Mouse (Mus musculus) heart, adult 2 months (tissue): Measurements from ENCODE around the gene Vamp3. TPM values are rescaled to one million over a fixed set of nuclear protein-coding genes. Genes with fewer than 3 reads are reported as not detected.
A peak's percentile ranks its signal among the peaks of the same experiment; 100 is the strongest.

ENCODE experiments used
- DNase-seq, 2 experiments: peaks; one replicate each; pipeline ENCODE4 v3.0.0; 2021
- H3K27ac ChIP-seq: fragments of 200-600 bp; 2 replicates; pipeline ENCODE4 v1.8.1; 2022
- H3K27me3 ChIP-seq: fragments of 200-500 bp; 2 replicates; pipeline ENCODE4 v1.6.1; 2012; ENCODE audit warnings: mild to moderate bottlenecking, low read length, inconsistent platforms, mixed read lengths; ENCODE audit not compliant: control insufficient read depth, insufficient read depth
- H3K36me3 ChIP-seq: fragments of 200-500 bp; 2 replicates; pipeline ENCODE4 v1.6.1; 2012; ENCODE audit warnings: low read length, inconsistent platforms; ENCODE audit not compliant: control insufficient read depth, insufficient read depth
- H3K4me1 ChIP-seq: fragments of 200-500 bp; 2 replicates; pipeline ENCODE4 v1.6.1; 2011; ENCODE audit warnings: low read length; ENCODE audit not compliant: control insufficient read depth, insufficient read depth
- H3K4me3 ChIP-seq: fragments of 200-600 bp; 2 replicates; pipeline ENCODE4 v1.8.1; 2022
- H3K79me2 ChIP-seq: fragments of 200-500 bp; replicated peaks from 2 replicates; pipeline ENCODE4 v1.6.1; 2012; ENCODE audit warnings: mild to moderate bottlenecking, inconsistent platforms, low read length, moderate library complexity, mixed read lengths; ENCODE audit not compliant: control insufficient read depth, insufficient read depth
- H3K9ac ChIP-seq: fragments of 200-500 bp; 2 replicates; pipeline ENCODE4 v1.6.1; 2012; ENCODE audit warnings: low read depth, mild to moderate bottlenecking, control low read depth, inconsistent platforms, low read length, mixed read lengths
- CTCF ChIP-seq: fragments of 200-600 bp; IDR thresholded peaks from 2 replicates; pipeline ENCODE4 v1.8.1; 2022; ENCODE audit warnings: antibody characterized with exemption, mild to moderate bottlenecking, moderate library complexity
- EP300 ChIP-seq: fragments of 200-500 bp; IDR thresholded peaks from 2 replicates; pipeline ENCODE4 v1.6.1; 2011; ENCODE audit warnings: low read depth, low read length, control low read depth; ENCODE audit not compliant: insufficient read depth
- POLR2A ChIP-seq: fragments of 200-500 bp; IDR thresholded peaks from 2 replicates; pipeline ENCODE4 v1.6.1; 2011; ENCODE audit warnings: mild to moderate bottlenecking, low read depth, low read length, control low read depth; ENCODE audit not compliant: insufficient read depth
- WGBS: fragments of 180-500 bp; shearing (Covaris S2); methylation state at CpG from one replicate; pipeline ENCODE4 v1.1.7; 2018; 5-methylcytosine and 5-hydroxymethylcytosine counted together
- intact Hi-C: fragments of 180-260 bp; cut with DNase I; formaldehyde crosslinking; loops from one replicate; pipeline ENCODE4 v1.15.1; 2025
- long read RNA-seq: library from polyadenylated mRNA; stranded (forward); transcript quantifications from one replicate; pipeline ENCODE4 v2.0.0, GENCODE M21; 2021
- polyA plus RNA-seq: library from polyadenylated mRNA; depleted of rRNA; stranded (reverse); fragments of >200 nt; gene quantifications from 2 replicates; pipeline ENCODE4 v1.2.3, GENCODE M21; 2012; rRNA removed
- total RNA-seq, 2 experiments: library from RNA; stranded (reverse); gene quantifications; 2 replicates each; pipeline ENCODE4 v1.2.3; 2021

The Vamp3 gene
- total RNA-seq (10 to 100 TPM; 47.8 to 63.1 TPM), polyA plus RNA-seq (38.0 and 77.6 TPM in 2 replicates)
- long read RNA-seq, transcript Vamp3-201 (5 exons, 2,120 nt) = major isoform, 66 of 77 reads
- long read RNA-seq, partial matches to known transcripts = 1 of 77 reads
- long read RNA-seq, other reads (novel, unspliced or antisense) = 10 of 77 reads

GRCm38 (mm10) chr4:151057347-151058321, at the start of gene Vamp3:
Vamp3 (minus strand) TSS chr4:151057963.
- peak within 1 kb of the TSS; percentile 95 for H3K9ac ChIP-seq
- peaks cover 27% of the 10 kb centered on the region for H3K36me3 ChIP-seq
- under 1% methylated on average over 114 of the region's 114 CpGs for WGBS
- H3K79me2 ChIP-seq = peaks cover 11% of the 10 kb centered on the region
- peak within 1 kb of the TSS; percentile 97 for H3K27ac ChIP-seq
- peaks cover 6% of the 10 kb centered on the region for H3K4me1 ChIP-seq
- peak; percentile 99 for DNase-seq
- H3K27me3 ChIP-seq = no peaks in the 10 kb centered on the region
- H3K4me3 ChIP-seq = peak within 1 kb of the TSS; percentile 93
- TF ChIP-seq CTCF (no peak), POLR2A (peak; percentile 80), EP300 (peak; percentile 77; the same call in 1 of the 2 replicates)
- intact Hi-C loops = no loop called here

- 25% methylated on average over 10 of the region's 10 CpGs for WGBS
- Histone ChIP-seq H3K9ac (peak overlapping the region; percentile 33; the same call in 1 of the 2 replicates), H3K27ac (peak overlapping the region; percentile 89), H3K4me1 (peaks cover 3% of the 10 kb centered on the region; the same call in 1 of the 2 replicates), H3K36me3 (no peaks in the 10 kb centered on the region), H3K4me3 (no peak overlapping the region; the same call in 1 of the 2 replicates), H3K79me2 (no peaks in the 10 kb centered on the region), H3K27me3 (no peaks in the 10 kb centered on the region)
- TF ChIP-seq EP300 (no peak), CTCF (no peak), POLR2A (no peak)
- DNase-seq = no peak
- intact Hi-C loops = no loop called here
Observed at GRCm38 (mm10) chr4:151106468-151106867, 48.7 kb upstream of the Vamp3 start.

GRCm38 (mm10) chr4:151105886-151106285, 48.1 kb upstream of the Vamp3 start:
- Histone ChIP-seq H3K9ac (no peak overlapping the region), H3K27me3 (no peaks in the 10 kb centered on the region), H3K4me1 (peaks cover 3% of the 10 kb centered on the region; the same call in 1 of the 2 replicates), H3K4me3 (no peak overlapping the region; the same call in 1 of the 2 replicates), H3K27ac (peak overlapping the region; percentile 89), H3K36me3 (no peaks in the 10 kb centered on the region), H3K79me2 (no peaks in the 10 kb centered on the region)
- DNase-seq = peak in 1 of 2 experiments; percentile 7
- TF ChIP-seq POLR2A = no peak
- no peak for TF ChIP-seq EP300
- TF ChIP-seq CTCF = no peak
- WGBS = 43% methylated on average over 6 of the region's 6 CpGs
- intact Hi-C loops = no loop called here

- H3K36me3 ChIP-seq = no peaks in the 10 kb centered on the region
- H3K27ac ChIP-seq = peak overlapping the region; percentile 76
- H3K4me1 ChIP-seq = peaks cover 3% of the 10 kb centered on the region; the same call in 1 of the 2 replicates
- 59% methylated on average over 10 of the region's 10 CpGs for WGBS
- TF ChIP-seq EP300 (no peak), CTCF (no peak), POLR2A (no peak)
- peak in 1 of 2 experiments; percentile 27 for DNase-seq
- no peaks in the 10 kb centered on the region for H3K27me3 ChIP-seq
- intact Hi-C loops = no loop called here
- H3K9ac ChIP-seq = peak overlapping the region; percentile 49
- no peak overlapping the region; the same call in 1 of the 2 replicates for H3K4me3 ChIP-seq
- no peaks in the 10 kb centered on the region for H3K79me2 ChIP-seq
Observed at GRCm38 (mm10) chr4:151104147-151104546, 46.4 kb upstream of the Vamp3 start.

- H3K9ac ChIP-seq = peak overlapping the region; percentile 3; the same call in 1 of the 2 replicates
- 59% methylated on average over 11 of the region's 11 CpGs for WGBS
- H3K4me3 ChIP-seq = no peak overlapping the region
- no peaks in the 10 kb centered on the region for H3K36me3 ChIP-seq
- H3K27me3 ChIP-seq = no peaks in the 10 kb centered on the region
- peak overlapping the region; percentile 76 for H3K27ac ChIP-seq
- H3K4me1 ChIP-seq = peaks cover 3% of the 10 kb centered on the region; the same call in 1 of the 2 replicates
- intact Hi-C loops = no loop called here
- TF ChIP-seq EP300 (no peak), CTCF (no peak), POLR2A (no peak)
- peak in 1 of 2 experiments; percentile 4 for DNase-seq
- no peaks in the 10 kb centered on the region for H3K79me2 ChIP-seq
Observed at GRCm38 (mm10) chr4:151103646-151104045, 45.9 kb upstream of the Vamp3 start.
